Mouse (Mus musculus) heart, embryonic 15.5 days (tissue): ENCODE measurements around the gene Tedc1. TPM values are rescaled to one million over a fixed set of nuclear protein-coding genes. Genes with fewer than 3 reads are reported as not detected.

Source experiments
- ATAC-seq: fragments of 200-750 bp; cut with Nextera tagmentation; replicated peaks from 2 replicates; pipeline ENCODE4 v1.8.0; 2017; ENCODE audit warnings: low read depth, moderate TSS enrichment; ENCODE audit not compliant: insufficient number of reproducible peaks, insufficient read depth, low FRiP score
- H3K27ac ChIP-seq: fragments of 300-500 bp; sonication (generic); 2 replicates; pipeline ENCODE4 v1.5.1; 2015; ENCODE audit warnings: mild to moderate bottlenecking, inconsistent platforms
- H3K27me3 ChIP-seq: fragments of 300-500 bp; sonication (generic); 2 replicates; pipeline ENCODE4 v1.6.1; 2015; ENCODE audit warnings: inconsistent platforms
- H3K36me3 ChIP-seq: fragments of 300-500 bp; sonication (generic); 2 replicates; pipeline ENCODE4 v1.6.1; 2015; ENCODE audit warnings: mild to moderate bottlenecking, inconsistent platforms
- H3K4me1 ChIP-seq: fragments of 300-500 bp; sonication (generic); replicated peaks from 2 replicates; pipeline ENCODE4 v1.6.1; 2015; ENCODE audit warnings: inconsistent platforms
- H3K4me2 ChIP-seq: fragments of 300-500 bp; sonication (generic); 2 replicates; pipeline ENCODE4 v1.6.1; 2015; ENCODE audit warnings: inconsistent platforms, mild to moderate bottlenecking, moderate library complexity
- H3K4me3 ChIP-seq: fragments of 300-500 bp; sonication (generic); 2 replicates; pipeline ENCODE4 v1.5.1; 2015; ENCODE audit warnings: mild to moderate bottlenecking, inconsistent platforms
- H3K9ac ChIP-seq: fragments of 300-500 bp; sonication (generic); 2 replicates; pipeline ENCODE4 v1.6.1; 2015; ENCODE audit warnings: mild to moderate bottlenecking, inconsistent platforms
- H3K9me3 ChIP-seq: fragments of 300-500 bp; sonication (generic); replicated peaks from 2 replicates; pipeline ENCODE4 v1.6.1; 2016; ENCODE audit warnings: inconsistent platforms
- WGBS: fragments of 180-500 bp; shearing (Covaris S2); methylation state at CpG from one replicate; pipeline ENCODE4 v1.1.7; 2015; ENCODE audit warnings: mixed read lengths; 5-methylcytosine and 5-hydroxymethylcytosine counted together
- polyA plus RNA-seq: library from polyadenylated mRNA; unstranded; fragments of >200 nt; fragmentation: Nextera tagmentation; extraction: Ambion mirVana; gene quantifications from 2 replicates; pipeline ENCODE4 v1.2.1, GENCODE M21; 2015

Gene Tedc1
- polyA plus RNA-seq, 1 experiment from 2014 or later, result 15.4 TPM

GRCm38 (mm10) chr12:113132567-113132966, 23.7 kb upstream of the Tedc1 start:
- Histone ChIP-seq H3K36me3 (peaks cover 78% of the 10 kb centered on the region), H3K27me3 (no peaks in the 10 kb centered on the region), H3K4me1 (peaks cover 60% of the 10 kb centered on the region), H3K4me3 (no peak overlapping the region), H3K9ac (0 out of 2 replicates have a peak overlapping the region, but pooled peaks have one; percentile 29), H3K9me3 (no peaks in the 10 kb centered on the region), H3K4me2 (no peak overlapping the region), H3K27ac (peak overlapping the region; percentile 93)
- ATAC-seq, result peak; percentile 94
- WGBS, result 26% methylated on average over 2 of the region's 2 CpGs

- ATAC-seq, result peak; percentile 2; the same call in 1 of the 2 replicates
These were observed 23.0 kb upstream of the Tedc1 start for GRCm38 (mm10) chr12:113133260-113133659.

GRCm38 (mm10) chr12:113133861-113134403, 22.3 kb upstream of the Tedc1 start:
- Histone ChIP-seq H3K4me1 (peaks cover 72% of the 10 kb centered on the region), H3K27me3 (no peaks in the 10 kb centered on the region), H3K9ac (peak overlapping the region; percentile 36), H3K9me3 (no peaks in the 10 kb centered on the region), H3K36me3 (peaks cover 64% of the 10 kb centered on the region), H3K27ac (peak overlapping the region; percentile 93), H3K4me2 (peak overlapping the region; percentile 16; the same call in 1 of the 2 replicates), H3K4me3 (no peak overlapping the region)
- 58% methylated on average over 5 of the region's 5 CpGs for WGBS
- ATAC-seq, result no peak

More at GRCm38 (mm10) chr12:113133260-113133659, 23.0 kb upstream of the Tedc1 start:
- H3K9ac ChIP-seq, result peak overlapping the region; percentile 36
- peak overlapping the region; percentile 16 for H3K4me2 ChIP-seq
- no peaks in the 10 kb centered on the region for H3K27me3 ChIP-seq
- no peak overlapping the region for H3K4me3 ChIP-seq
- peaks cover 71% of the 10 kb centered on the region for H3K36me3 ChIP-seq
- H3K4me1 ChIP-seq, result peaks cover 65% of the 10 kb centered on the region
- H3K9me3 ChIP-seq, result no peaks in the 10 kb centered on the region
- H3K27ac ChIP-seq, result peak overlapping the region; percentile 93
- 68% methylated on average over 9 of the region's 9 CpGs for WGBS

- no peak overlapping the region for H3K9ac ChIP-seq
- H3K4me2 ChIP-seq, result no peak overlapping the region
- WGBS, result 74% methylated on average over 4 of the region's 4 CpGs
- H3K9me3 ChIP-seq, result no peaks in the 10 kb centered on the region
- H3K4me3 ChIP-seq, result no peak overlapping the region
- ATAC-seq, result no peak
- no peaks in the 10 kb centered on the region for H3K27me3 ChIP-seq
- peak overlapping the region; percentile 93 for H3K27ac ChIP-seq
- H3K4me1 ChIP-seq, result peaks cover 78% of the 10 kb centered on the region
- H3K36me3 ChIP-seq, result peaks cover 58% of the 10 kb centered on the region
These were observed 21.7 kb upstream of the Tedc1 start for GRCm38 (mm10) chr12:113134502-113134901.

GRCm38 (mm10) chr12:113135401-113135800, 20.8 kb upstream of the Tedc1 start:
- Histone ChIP-seq H3K27me3 (no peaks in the 10 kb centered on the region), H3K27ac (no peak overlapping the region), H3K4me3 (no peak overlapping the region), H3K9me3 (no peaks in the 10 kb centered on the region), H3K9ac (0 out of 2 replicates have a peak overlapping the region, but pooled peaks have one; percentile 9), H3K36me3 (peaks cover 52% of the 10 kb centered on the region), H3K4me1 (peaks cover 82% of the 10 kb centered on the region), H3K4me2 (no peak overlapping the region)
- WGBS, result 79% methylated on average over 7 of the region's 7 CpGs
- ATAC-seq, result no peak

- Histone ChIP-seq H3K27ac (peak overlapping the region; percentile 96), H3K4me2 (no peak overlapping the region), H3K4me3 (no peak overlapping the region), H3K36me3 (peaks cover 40% of the 10 kb centered on the region), H3K9ac (no peak overlapping the region), H3K9me3 (no peaks in the 10 kb centered on the region), H3K27me3 (no peaks in the 10 kb centered on the region), H3K4me1 (peaks cover 81% of the 10 kb centered on the region)
- 61% methylated on average over 17 of the region's 17 CpGs for WGBS
- no peak for ATAC-seq
These were observed 19.7 kb upstream of the Tedc1 start for GRCm38 (mm10) chr12:113136492-113137020.

- H3K9me3 ChIP-seq, result no peaks in the 10 kb centered on the region
- peaks cover 35% of the 10 kb centered on the region for H3K36me3 ChIP-seq
- peak; percentile 11 for ATAC-seq
- H3K27ac ChIP-seq, result peak overlapping the region; percentile 96
- H3K4me3 ChIP-seq, result no peak overlapping the region
- 44% methylated on average over 18 of the region's 18 CpGs for WGBS
- H3K9ac ChIP-seq, result 0 out of 2 replicates have a peak overlapping the region, but pooled peaks have one; percentile 16
- peak overlapping the region; percentile 78 for H3K4me2 ChIP-seq
- H3K4me1 ChIP-seq, result peaks cover 75% of the 10 kb centered on the region
- no peaks in the 10 kb centered on the region for H3K27me3 ChIP-seq
These were observed 18.7 kb upstream of the Tedc1 start for GRCm38 (mm10) chr12:113137260-113138213.

GRCm38 (mm10) chr12:113138291-113138690, 17.9 kb upstream of the Tedc1 start:
- WGBS, result 49% methylated on average over 6 of the region's 6 CpGs
- Histone ChIP-seq H3K27ac (peak overlapping the region; percentile 96), H3K4me1 (peaks cover 73% of the 10 kb centered on the region), H3K9ac (peak overlapping the region; percentile 30; the same call in 1 of the 2 replicates), H3K36me3 (peaks cover 36% of the 10 kb centered on the region), H3K27me3 (no peaks in the 10 kb centered on the region), H3K4me3 (0 out of 2 replicates have a peak overlapping the region, but pooled peaks have one; percentile 3), H3K9me3 (no peaks in the 10 kb centered on the region), H3K4me2 (peak overlapping the region; percentile 78)
- ATAC-seq, result no peak

- H3K9ac ChIP-seq, result peak overlapping the region; percentile 45
- peaks cover 36% of the 10 kb centered on the region for H3K36me3 ChIP-seq
- H3K27ac ChIP-seq, result peak overlapping the region; percentile 96
- H3K4me2 ChIP-seq, result peak overlapping the region; percentile 78
- no peak for ATAC-seq
- no peaks in the 10 kb centered on the region for H3K27me3 ChIP-seq
- H3K9me3 ChIP-seq, result no peaks in the 10 kb centered on the region
- H3K4me3 ChIP-seq, result peak overlapping the region; percentile 67
- peaks cover 73% of the 10 kb centered on the region for H3K4me1 ChIP-seq
- 35% methylated on average over 11 of the region's 11 CpGs for WGBS
These were observed 17.0 kb upstream of the Tedc1 start for GRCm38 (mm10) chr12:113138901-113139864.

GRCm38 (mm10) chr12:113139908-113140615, 16.2 kb upstream of the Tedc1 start, which contains the start of gene Crip2:
TSS of gene Crip2 (plus strand) at chr12:113140236.
- Histone ChIP-seq H3K9me3 (no peaks in the 10 kb centered on the region), H3K9ac (peak within 1 kb of the TSS; percentile 73), H3K4me3 (peak within 1 kb of the TSS; percentile 67), H3K4me2 (peak within 1 kb of the TSS; percentile 78), H3K27me3 (no peaks in the 10 kb centered on the region), H3K27ac (peak within 1 kb of the TSS; percentile 96), H3K36me3 (peaks cover 41% of the 10 kb centered on the region), H3K4me1 (peaks cover 73% of the 10 kb centered on the region)
- peak; percentile 80 for ATAC-seq
- WGBS, result under 1% methylated on average over 68 of the region's 68 CpGs
